Mouse (Mus musculus): ENCODE results near the gene Tamm41. TPM values are rescaled to one million over a fixed set of nuclear protein-coding genes. Genes with fewer than 3 reads are reported as not detected.

The Tamm41 gene
- total and polyA plus RNA-seq, 2 experiments from 2014 or later, result 23.9 to 30.5 TPM

- H3K27me3 ChIP-seq (ENCODE audit: control insufficient read depth, insufficient read depth, low read length), result no peaks in the 10 kb centered on the region
Observed at GRCm38 (mm10) chr6:114998374-114999031, 39.2 kb downstream of the Tamm41 start.

GRCm38 (mm10) chr6:114997471-114997870, 40.2 kb downstream of the Tamm41 start:
- WGBS, result 78% methylated on average over 5 of the region's 5 CpGs
- no peak for DNase-seq (ENCODE audit: low spot score)
- no peaks in the 10 kb centered on the region for H3K9me3 ChIP-seq (replicated peaks; ENCODE audit: control insufficient read depth, low read length)
- no peak overlapping the region for H3K9ac ChIP-seq (replicated peaks; ENCODE audit: low read depth, low read length)
- no peak for ATAC-seq (ENCODE audit: insufficient read depth, low read depth)
- no peak overlapping the region for H3K27ac ChIP-seq (ENCODE audit: low read depth)
- H3K36me3 ChIP-seq (replicated peaks; ENCODE audit: control insufficient read depth, insufficient read depth, low read length), result no peaks in the 10 kb centered on the region; the same call in 1 of the 2 replicates
- no peaks in the 10 kb centered on the region for H3K4me1 ChIP-seq (ENCODE audit: control insufficient read depth, insufficient read depth)
- no peak overlapping the region for H3K4me3 ChIP-seq (ENCODE audit: low read depth, low read length)
- H3K27me3 ChIP-seq (ENCODE audit: control insufficient read depth, insufficient read depth, low read length), result no peaks in the 10 kb centered on the region
- TF ChIP-seq EP300 (IDR thresholded peaks at IDR 0.05; ENCODE audit: low read depth) (no peak), CTCF (IDR thresholded peaks at IDR 0.05; ENCODE audit: low read depth) (no peak)
- no peak overlapping the region for H3K4me2 ChIP-seq (ENCODE audit: low read depth, low read length)

More at GRCm38 (mm10) chr6:114998374-114999031, 39.2 kb downstream of the Tamm41 start:
- Histone ChIP-seq H3K4me2 (ENCODE audit: low read depth, low read length) (no peak overlapping the region), H3K9me3 (replicated peaks; ENCODE audit: control insufficient read depth, low read length) (no peaks in the 10 kb centered on the region), H3K27ac (ENCODE audit: low read depth) (no peak overlapping the region), H3K36me3 (replicated peaks; ENCODE audit: control insufficient read depth, insufficient read depth, low read length) (peaks cover 1% of the 10 kb centered on the region; the same call in 1 of the 2 replicates), H3K4me3 (ENCODE audit: low read depth, low read length) (no peak overlapping the region), H3K4me1 (ENCODE audit: control insufficient read depth, insufficient read depth) (no peaks in the 10 kb centered on the region), H3K9ac (replicated peaks; ENCODE audit: low read depth, low read length) (no peak overlapping the region)
- DNase-seq (ENCODE audit: low spot score), result no peak
- 50% methylated on average over 16 of the region's 16 CpGs for WGBS
- no peak for ATAC-seq (ENCODE audit: insufficient read depth, low read depth)
- TF ChIP-seq CTCF (IDR thresholded peaks at IDR 0.05; ENCODE audit: low read depth), result no peak
- TF ChIP-seq EP300 (IDR thresholded peaks at IDR 0.05; ENCODE audit: low read depth), result no peak

GRCm38 (mm10) chr6:114996910-114997309, 40.8 kb downstream of the Tamm41 start:
- ATAC-seq (ENCODE audit: insufficient read depth, low read depth) (no peak), DNase-seq (ENCODE audit: low spot score) (no peak)
- H3K27ac ChIP-seq (ENCODE audit: low read depth), result no peak overlapping the region
- TF ChIP-seq EP300 (IDR thresholded peaks at IDR 0.05; ENCODE audit: low read depth) (no peak), CTCF (IDR thresholded peaks at IDR 0.05; ENCODE audit: low read depth) (no peak)
- H3K9me3 ChIP-seq (replicated peaks; ENCODE audit: control insufficient read depth, low read length), result no peaks in the 10 kb centered on the region
- no peak overlapping the region for H3K9ac ChIP-seq (replicated peaks; ENCODE audit: low read depth, low read length)
- 86% methylated on average over 5 of the region's 5 CpGs for WGBS
- no peaks in the 10 kb centered on the region for H3K4me1 ChIP-seq (ENCODE audit: control insufficient read depth, insufficient read depth)
- H3K27me3 ChIP-seq (ENCODE audit: control insufficient read depth, insufficient read depth, low read length), result no peaks in the 10 kb centered on the region
- no peak overlapping the region for H3K4me2 ChIP-seq (ENCODE audit: low read depth, low read length)
- no peak overlapping the region for H3K4me3 ChIP-seq (ENCODE audit: low read depth, low read length)
- H3K36me3 ChIP-seq (replicated peaks; ENCODE audit: control insufficient read depth, insufficient read depth, low read length), result no peaks in the 10 kb centered on the region; the same call in 1 of the 2 replicates

- no peak overlapping the region for H3K4me3 ChIP-seq (ENCODE audit: low read depth, low read length)
- DNase-seq (ENCODE audit: low spot score) (no peak), ATAC-seq (ENCODE audit: insufficient read depth, low read depth) (no peak)
- no peaks in the 10 kb centered on the region for H3K9me3 ChIP-seq (replicated peaks; ENCODE audit: control insufficient read depth, low read length)
- TF ChIP-seq CTCF (IDR thresholded peaks at IDR 0.05; ENCODE audit: low read depth) (no peak), EP300 (IDR thresholded peaks at IDR 0.05; ENCODE audit: low read depth) (no peak)
- H3K27ac ChIP-seq (ENCODE audit: low read depth), result no peak overlapping the region
- no peaks in the 10 kb centered on the region for H3K4me1 ChIP-seq (ENCODE audit: control insufficient read depth, insufficient read depth)
- no peak overlapping the region for H3K9ac ChIP-seq (replicated peaks; ENCODE audit: low read depth, low read length)
- H3K4me2 ChIP-seq (ENCODE audit: low read depth, low read length), result no peak overlapping the region
- 82% methylated on average over 5 of the region's 5 CpGs for WGBS
- no peaks in the 10 kb centered on the region for H3K27me3 ChIP-seq (ENCODE audit: control insufficient read depth, insufficient read depth, low read length)
- no peaks in the 10 kb centered on the region for H3K36me3 ChIP-seq (replicated peaks; ENCODE audit: control insufficient read depth, insufficient read depth, low read length)
Observed at GRCm38 (mm10) chr6:114994079-114994478, 43.6 kb downstream of the Tamm41 start.

- DNase-seq (ENCODE audit: low spot score) (no peak), ATAC-seq (ENCODE audit: insufficient read depth, low read depth) (no peak)
- Histone ChIP-seq H3K27me3 (ENCODE audit: control insufficient read depth, insufficient read depth, low read length) (no peaks in the 10 kb centered on the region), H3K4me3 (ENCODE audit: low read depth, low read length) (no peak overlapping the region), H3K36me3 (replicated peaks; ENCODE audit: control insufficient read depth, insufficient read depth, low read length) (no peaks in the 10 kb centered on the region), H3K9me3 (replicated peaks; ENCODE audit: control insufficient read depth, low read length) (no peaks in the 10 kb centered on the region), H3K9ac (replicated peaks; ENCODE audit: low read depth, low read length) (no peak overlapping the region), H3K27ac (ENCODE audit: low read depth) (no peak overlapping the region), H3K4me2 (ENCODE audit: low read depth, low read length) (no peak overlapping the region), H3K4me1 (ENCODE audit: control insufficient read depth, insufficient read depth) (no peaks in the 10 kb centered on the region)
- WGBS, result 72% methylated on average over 8 of the region's 8 CpGs
- TF ChIP-seq CTCF (IDR thresholded peaks at IDR 0.05; ENCODE audit: low read depth) (no peak), EP300 (IDR thresholded peaks at IDR 0.05; ENCODE audit: low read depth) (no peak)
Observed at GRCm38 (mm10) chr6:114993659-114994058, 44.0 kb downstream of the Tamm41 start.

- Histone ChIP-seq H3K4me2 (ENCODE audit: low read depth, low read length) (no peak overlapping the region), H3K4me3 (ENCODE audit: low read depth, low read length) (no peak overlapping the region), H3K27ac (ENCODE audit: low read depth) (no peak overlapping the region), H3K27me3 (ENCODE audit: control insufficient read depth, insufficient read depth, low read length) (no peaks in the 10 kb centered on the region), H3K4me1 (ENCODE audit: control insufficient read depth, insufficient read depth) (no peaks in the 10 kb centered on the region), H3K9ac (replicated peaks; ENCODE audit: low read depth, low read length) (no peak overlapping the region), H3K36me3 (replicated peaks; ENCODE audit: control insufficient read depth, insufficient read depth, low read length) (no peaks in the 10 kb centered on the region), H3K9me3 (replicated peaks; ENCODE audit: control insufficient read depth, low read length) (no peaks in the 10 kb centered on the region)
- TF ChIP-seq CTCF (IDR thresholded peaks at IDR 0.05; ENCODE audit: low read depth), result no peak
- TF ChIP-seq EP300 (IDR thresholded peaks at IDR 0.05; ENCODE audit: low read depth), result no peak
- ATAC-seq (ENCODE audit: insufficient read depth, low read depth) (no peak), DNase-seq (ENCODE audit: low spot score) (no peak)
- WGBS, result 79% methylated on average over 4 of the region's 4 CpGs
Observed at GRCm38 (mm10) chr6:114991909-114992308, 45.8 kb downstream of the Tamm41 start.
